Mouse (Mus musculus): Measurements from ENCODE around the gene Tnnt2. TPM values are rescaled to one million over a fixed set of nuclear protein-coding genes. Genes with fewer than 3 reads are reported as not detected.

The Tnnt2 gene
- polyA plus RNA-seq, 1 experiment, result 0.56 TPM

GRCm38 (mm10) chr1:135891424-135892216 is 55.5 kb downstream of the Tnnt2 start:
- Histone ChIP-seq H3K27ac (ENCODE audit: insufficient read depth, low read depth, low read length) (no peak overlapping the region), H3K4me1 (ENCODE audit: control insufficient read depth, insufficient read depth, insufficient read length, low read length) (peaks cover 29% of the 10 kb centered on the region; the same call in 1 of the 2 replicates), H3K27me3 (ENCODE audit: control insufficient read depth, insufficient read depth, low read length) (no peaks in the 10 kb centered on the region), H3K36me3 (ENCODE audit: control insufficient read depth, insufficient read depth, low read length) (no peaks in the 10 kb centered on the region; the same call in 1 of the 2 replicates), H3K4me3 (ENCODE audit: low read depth, low read length) (no peak overlapping the region)
- WGBS, result 57% methylated on average over 11 of the region's 11 CpGs
- TF ChIP-seq CTCF (IDR thresholded peaks at IDR 0.05; ENCODE audit: extremely low read depth, insufficient read length, insufficient replicate concordance, low read depth, low read length), result no peak
- TF ChIP-seq POLR2A (IDR thresholded peaks at IDR 0.05; ENCODE audit: low read depth, low read length), result no peak

GRCm38 (mm10) chr1:135892233-135892632 is 56.1 kb downstream of the Tnnt2 start:
- Histone ChIP-seq H3K36me3 (ENCODE audit: control insufficient read depth, insufficient read depth, low read length) (no peaks in the 10 kb centered on the region; the same call in 1 of the 2 replicates), H3K4me1 (ENCODE audit: control insufficient read depth, insufficient read depth, insufficient read length, low read length) (peaks cover 29% of the 10 kb centered on the region; the same call in 1 of the 2 replicates), H3K4me3 (ENCODE audit: low read depth, low read length) (no peak overlapping the region), H3K27ac (ENCODE audit: insufficient read depth, low read depth, low read length) (no peak overlapping the region), H3K27me3 (ENCODE audit: control insufficient read depth, insufficient read depth, low read length) (no peaks in the 10 kb centered on the region)
- no peak for TF ChIP-seq CTCF (IDR thresholded peaks at IDR 0.05; ENCODE audit: extremely low read depth, insufficient read length, insufficient replicate concordance, low read depth, low read length)
- TF ChIP-seq POLR2A (IDR thresholded peaks at IDR 0.05; ENCODE audit: low read depth, low read length), result no peak
- 77% methylated on average over 6 of the region's 6 CpGs for WGBS

DNA sequence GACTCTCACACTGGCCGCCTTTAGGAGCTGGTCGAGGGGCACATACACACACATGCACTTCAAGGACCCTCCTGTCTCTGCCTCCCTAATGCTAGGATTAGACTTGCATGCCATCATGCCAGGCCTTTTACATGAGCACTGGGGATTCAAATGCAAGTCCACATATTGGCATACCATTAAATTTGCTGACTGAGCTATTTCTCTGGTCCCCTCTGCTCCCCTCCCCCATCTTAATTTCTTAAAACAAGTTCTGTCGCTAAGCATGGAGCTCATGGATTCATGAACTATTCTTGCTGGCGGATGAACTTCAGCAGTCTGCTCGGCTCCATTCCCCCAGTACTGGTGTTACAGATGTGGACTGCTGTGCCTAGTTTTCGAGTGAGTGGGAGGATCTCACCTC is 56.6 kb downstream of the Tnnt2 start:
- no peak for TF ChIP-seq CTCF (IDR thresholded peaks at IDR 0.05; ENCODE audit: extremely low read depth, insufficient read length, insufficient replicate concordance, low read depth, low read length)
- TF ChIP-seq POLR2A (IDR thresholded peaks at IDR 0.05; ENCODE audit: low read depth, low read length), result no peak
- Histone ChIP-seq H3K4me1 (ENCODE audit: control insufficient read depth, insufficient read depth, insufficient read length, low read length) (peaks cover 29% of the 10 kb centered on the region; the same call in 1 of the 2 replicates), H3K27ac (ENCODE audit: insufficient read depth, low read depth, low read length) (no peak overlapping the region), H3K27me3 (ENCODE audit: control insufficient read depth, insufficient read depth, low read length) (no peaks in the 10 kb centered on the region), H3K36me3 (ENCODE audit: control insufficient read depth, insufficient read depth, low read length) (no peaks in the 10 kb centered on the region; the same call in 1 of the 2 replicates), H3K4me3 (ENCODE audit: low read depth, low read length) (no peak overlapping the region)
- WGBS, result 88% methylated on average over 6 of the region's 6 CpGs

DNA sequence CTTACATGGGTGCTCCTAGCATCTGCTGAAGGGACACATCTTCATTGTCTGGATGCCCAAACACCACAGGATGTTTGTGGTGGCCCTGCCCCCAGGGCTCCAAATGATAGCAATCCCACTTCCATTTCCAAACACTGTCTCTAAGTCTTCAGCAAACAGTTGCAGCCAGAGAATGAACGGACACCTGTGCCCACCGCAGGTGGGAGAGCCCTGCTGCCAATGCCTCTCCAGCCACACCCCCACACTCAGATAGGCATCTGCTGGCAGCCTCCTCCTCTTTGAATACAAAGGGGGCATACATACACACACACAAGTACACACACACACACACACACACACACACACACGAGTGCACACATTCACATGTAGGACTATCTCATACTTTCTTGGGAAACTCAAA is 57.2 kb downstream of the Tnnt2 start:
- Histone ChIP-seq H3K36me3 (ENCODE audit: control insufficient read depth, insufficient read depth, low read length) (no peaks in the 10 kb centered on the region), H3K27me3 (ENCODE audit: control insufficient read depth, insufficient read depth, low read length) (no peaks in the 10 kb centered on the region), H3K27ac (ENCODE audit: insufficient read depth, low read depth, low read length) (no peak overlapping the region), H3K4me1 (ENCODE audit: control insufficient read depth, insufficient read depth, insufficient read length, low read length) (peaks cover 29% of the 10 kb centered on the region; the same call in 1 of the 2 replicates), H3K4me3 (ENCODE audit: low read depth, low read length) (no peak overlapping the region)
- WGBS, result 57% methylated on average over 3 of the region's 3 CpGs
- TF ChIP-seq POLR2A (IDR thresholded peaks at IDR 0.05; ENCODE audit: low read depth, low read length) (no peak), CTCF (IDR thresholded peaks at IDR 0.05; ENCODE audit: extremely low read depth, insufficient read length, insufficient replicate concordance, low read depth, low read length) (no peak)

GRCm38 (mm10) chr1:135895367-135895766 is 59.2 kb downstream of the Tnnt2 start:
- Histone ChIP-seq H3K36me3 (ENCODE audit: control insufficient read depth, insufficient read depth, low read length) (no peaks in the 10 kb centered on the region), H3K27ac (ENCODE audit: insufficient read depth, low read depth, low read length) (no peak overlapping the region), H3K4me1 (ENCODE audit: control insufficient read depth, insufficient read depth, insufficient read length, low read length) (peaks cover 29% of the 10 kb centered on the region; the same call in 1 of the 2 replicates), H3K27me3 (ENCODE audit: control insufficient read depth, insufficient read depth, low read length) (no peaks in the 10 kb centered on the region), H3K4me3 (ENCODE audit: low read depth, low read length) (no peak overlapping the region)
- WGBS, result 30% methylated on average over 4 of the region's 4 CpGs
- TF ChIP-seq CTCF (IDR thresholded peaks at IDR 0.05; ENCODE audit: extremely low read depth, insufficient read length, insufficient replicate concordance, low read depth, low read length) (no peak), POLR2A (IDR thresholded peaks at IDR 0.05; ENCODE audit: low read depth, low read length) (no peak)

- no peak for TF ChIP-seq CTCF (IDR thresholded peaks at IDR 0.05; ENCODE audit: extremely low read depth, insufficient read length, insufficient replicate concordance, low read depth, low read length)
- TF ChIP-seq POLR2A (IDR thresholded peaks at IDR 0.05; ENCODE audit: low read depth, low read length), result no peak
- Histone ChIP-seq H3K36me3 (ENCODE audit: control insufficient read depth, insufficient read depth, low read length) (no peaks in the 10 kb centered on the region), H3K4me1 (ENCODE audit: control insufficient read depth, insufficient read depth, insufficient read length, low read length) (peaks cover 18% of the 10 kb centered on the region; the same call in 1 of the 2 replicates), H3K27me3 (ENCODE audit: control insufficient read depth, insufficient read depth, low read length) (no peaks in the 10 kb centered on the region), H3K4me3 (ENCODE audit: low read depth, low read length) (no peak overlapping the region), H3K27ac (ENCODE audit: insufficient read depth, low read depth, low read length) (no peak overlapping the region)
- 93% methylated on average over 6 of the region's 6 CpGs for WGBS
Observed at GRCm38 (mm10) chr1:135899295-135899694, 63.1 kb downstream of the Tnnt2 start.

- Histone ChIP-seq H3K27me3 (ENCODE audit: control insufficient read depth, insufficient read depth, low read length) (no peaks in the 10 kb centered on the region), H3K4me1 (ENCODE audit: control insufficient read depth, insufficient read depth, insufficient read length, low read length) (peaks cover 11% of the 10 kb centered on the region; the same call in 1 of the 2 replicates), H3K27ac (ENCODE audit: insufficient read depth, low read depth, low read length) (no peak overlapping the region), H3K36me3 (ENCODE audit: control insufficient read depth, insufficient read depth, low read length) (no peaks in the 10 kb centered on the region), H3K4me3 (ENCODE audit: low read depth, low read length) (no peak overlapping the region)
- 74% methylated on average over 7 of the region's 7 CpGs for WGBS
- no peak for TF ChIP-seq CTCF (IDR thresholded peaks at IDR 0.05; ENCODE audit: extremely low read depth, insufficient read length, insufficient replicate concordance, low read depth, low read length)
- TF ChIP-seq POLR2A (IDR thresholded peaks at IDR 0.05; ENCODE audit: low read depth, low read length), result no peak
Observed at GRCm38 (mm10) chr1:135899991-135900515, 63.9 kb downstream of the Tnnt2 start.

Other genes with a start within 250 kb of the Tnnt2 start
- gene Nav1, start 229.1 kb upstream of the Tnnt2 start, polyA plus RNA-seq (2012; rRNA removed), result 4.7 and 6.2 TPM in 2 replicates
- gene Csrp1, start 116.3 kb upstream of the Tnnt2 start, polyA plus RNA-seq (2012; rRNA removed), result 140 and 147 TPM in 2 replicates
- gene Phlda3, start 70.2 kb upstream of the Tnnt2 start, polyA plus RNA-seq (2012; rRNA removed), result 8.7 and 10.5 TPM in 2 replicates
- 0.42 and 5.0 TPM in 2 replicates for gene Tnni1, start 56.9 kb upstream of the Tnnt2 start, polyA plus RNA-seq (2012; rRNA removed)
- 128 and 314 TPM in 2 replicates for gene Lad1, start 17.8 kb upstream of the Tnnt2 start, polyA plus RNA-seq (2012; rRNA removed)
- gene Pkp1, start 82.9 kb downstream of the Tnnt2 start, polyA plus RNA-seq (2012; rRNA removed), result 5.0 and 12.5 TPM in 2 replicates
- gene Igfn1, start 170.0 kb downstream of the Tnnt2 start, polyA plus RNA-seq (2012; rRNA removed), result 0.11 and 0.34 TPM in 2 replicates
- 20.4 and 21.8 TPM in 2 replicates for gene Tmem9, start 171.8 kb downstream of the Tnnt2 start, polyA plus RNA-seq (2012; rRNA removed)
- not detected in 2 replicates for gene Ascl5, start 214.4 kb downstream of the Tnnt2 start, polyA plus RNA-seq (2012; rRNA removed)
- gene Cacna1s, start 216.4 kb downstream of the Tnnt2 start, polyA plus RNA-seq (2012; rRNA removed), result 2.3 and 3.4 TPM in 2 replicates